Mouse (Mus musculus) midbrain, embryonic 11.5 days (tissue): ENCODE results near the gene Gnb2. TPM values are rescaled to one million over a fixed set of nuclear protein-coding genes. Genes with fewer than 3 reads are reported as not detected.

ENCODE experiments used
- ATAC-seq: fragments of 200-750 bp; cut with Nextera tagmentation; 2 replicates; pipeline ENCODE4 v1.8.0; 2017; ENCODE audit warnings: moderate TSS enrichment, moderate library complexity; ENCODE audit not compliant: low FRiP score
- DNase-seq: peaks from one replicate; pipeline ENCODE4 v3.0.0; 2015; ENCODE audit warnings: low spot score; ENCODE audit errors: missing footprints
- H3K27ac ChIP-seq: fragments of 300-500 bp; sonication (generic); 2 replicates; pipeline ENCODE4 v1.5.1; 2014; ENCODE audit warnings: low read depth, low read length
- H3K27me3 ChIP-seq: fragments of 300-500 bp; sonication (generic); 2 replicates; pipeline ENCODE4 v1.6.1; 2014; ENCODE audit warnings: mild to moderate bottlenecking, low read length, moderate library complexity, mixed read lengths; ENCODE audit not compliant: control insufficient read depth, insufficient read depth
- H3K36me3 ChIP-seq: fragments of 300-500 bp; sonication (generic); 2 replicates; pipeline ENCODE4 v1.6.1; 2014; ENCODE audit warnings: mild to moderate bottlenecking, low read length, moderate library complexity, mixed read lengths; ENCODE audit not compliant: control insufficient read depth, insufficient read depth
- H3K4me1 ChIP-seq: fragments of 300-500 bp; sonication (generic); 2 replicates; pipeline ENCODE4 v1.6.1; 2014; ENCODE audit warnings: low read length; ENCODE audit not compliant: control insufficient read depth, insufficient read depth
- H3K4me2 ChIP-seq: fragments of 300-500 bp; sonication (generic); 2 replicates; pipeline ENCODE4 v1.6.1; 2014; ENCODE audit warnings: mild to moderate bottlenecking, moderate library complexity
- H3K4me3 ChIP-seq: fragments of 300-500 bp; sonication (generic); 2 replicates; pipeline ENCODE4 v1.5.1; 2014; ENCODE audit warnings: low read depth, low read length
- H3K9ac ChIP-seq: fragments of 300-500 bp; sonication (generic); 2 replicates; pipeline ENCODE4 v1.6.1; 2014; ENCODE audit warnings: low read length
- H3K9me3 ChIP-seq: fragments of 300-500 bp; sonication (generic); 2 replicates; pipeline ENCODE4 v1.6.1; 2016; ENCODE audit warnings: low read length; ENCODE audit not compliant: control insufficient read depth
- WGBS: fragments of 180-500 bp; shearing (Covaris S2); extraction: QIAGEN DNeasy Blood & Tissue Kit; methylation state at CpG from one replicate; pipeline ENCODE4 v1.1.7; 2014; 5-methylcytosine and 5-hydroxymethylcytosine counted together
- polyA plus RNA-seq: library from polyadenylated mRNA; unstranded; fragments of >200 nt; fragmentation: Nextera tagmentation; extraction: Ambion mirVana; gene quantifications from 2 replicates; pipeline ENCODE4 v1.2.1, GENCODE M21; 2014

Gene Gnb2
- polyA plus RNA-seq, 1 experiment from 2014 or later: 501 TPM

DNA sequence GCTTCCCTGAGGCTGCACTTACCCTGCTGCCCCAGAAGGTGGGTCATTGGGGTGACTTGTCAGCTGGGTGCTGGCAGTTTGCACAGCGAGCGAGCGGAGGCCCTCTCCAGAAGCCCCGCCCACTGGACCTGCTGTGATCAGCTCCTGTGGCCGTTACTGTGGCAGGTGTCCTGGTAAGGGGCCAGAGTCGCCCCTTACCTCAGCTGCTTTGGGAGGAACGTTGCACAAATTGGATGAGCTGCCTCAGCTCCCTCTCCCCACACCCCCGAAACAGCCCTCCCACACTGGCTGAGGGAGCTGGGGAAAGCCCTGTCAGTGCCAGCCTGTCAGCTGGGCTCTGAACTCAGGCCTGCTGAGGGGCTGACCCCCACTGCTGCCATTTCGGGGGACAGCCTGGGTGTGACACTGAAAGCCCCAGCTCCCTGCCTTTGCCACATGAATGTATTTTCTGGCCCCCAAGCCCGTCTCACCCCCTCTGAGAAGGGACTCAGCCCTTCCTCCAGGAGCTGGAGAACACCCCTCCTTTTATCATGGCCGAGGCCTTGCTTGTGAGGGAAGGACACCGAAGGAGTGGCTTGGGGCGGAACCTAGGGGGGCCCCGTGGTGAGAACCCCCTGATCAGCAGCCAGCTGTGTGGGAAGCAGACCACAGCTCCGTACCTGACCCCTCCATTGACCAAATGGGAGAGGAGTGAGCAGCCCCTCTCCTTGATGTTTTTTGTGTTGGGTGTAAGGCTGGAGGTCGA, 6.9 kb downstream of the Gnb2 start:
- Histone ChIP-seq H3K9me3 (no peaks in the 10 kb centered on the region), H3K27me3 (no peaks in the 10 kb centered on the region), H3K36me3 (peaks cover 63% of the 10 kb centered on the region), H3K27ac (peak overlapping the region; percentile 28; the same call in 1 of the 2 replicates), H3K9ac (peak overlapping the region; percentile 18; the same call in 1 of the 2 replicates), H3K4me1 (peaks cover 22% of the 10 kb centered on the region), H3K4me3 (no peak overlapping the region), H3K4me2 (no peak overlapping the region)
- DNase-seq (peak; percentile 90), ATAC-seq (no peak)
- 43% methylated on average over 16 of the region's 16 CpGs for WGBS

DNA sequence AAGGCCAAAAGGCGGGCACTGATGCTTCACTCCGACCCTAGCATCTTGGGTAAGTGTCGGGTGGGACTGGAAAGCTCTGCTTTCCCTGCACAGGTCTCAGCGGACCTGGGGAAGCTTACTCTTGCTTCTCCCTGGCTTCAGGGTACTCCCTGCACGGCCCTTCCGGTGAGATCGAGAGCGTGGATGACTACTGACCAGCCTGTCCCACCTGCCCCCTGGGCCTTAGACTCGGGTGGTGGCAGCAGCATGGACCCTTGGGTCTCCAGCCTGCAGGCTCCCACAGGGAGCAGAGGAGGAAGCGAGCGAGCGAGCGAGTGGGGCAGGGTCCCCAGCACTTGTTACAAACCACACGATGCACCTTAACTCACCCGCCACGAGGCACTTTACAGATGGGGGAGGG, 7.8 kb downstream of the Gnb2 start:
- H3K4me2 ChIP-seq: no peak overlapping the region
- 78% methylated on average over 16 of the region's 16 CpGs for WGBS
- H3K27ac ChIP-seq: no peak overlapping the region; the same call in 1 of the 2 replicates
- DNase-seq (no peak), ATAC-seq (no peak)
- peaks cover 22% of the 10 kb centered on the region for H3K4me1 ChIP-seq
- H3K27me3 ChIP-seq: no peaks in the 10 kb centered on the region
- H3K9me3 ChIP-seq: no peaks in the 10 kb centered on the region
- peaks cover 67% of the 10 kb centered on the region for H3K36me3 ChIP-seq
- H3K9ac ChIP-seq: no peak overlapping the region
- H3K4me3 ChIP-seq: no peak overlapping the region

- H3K4me2 ChIP-seq: no peak overlapping the region
- H3K4me1 ChIP-seq: peaks cover 14% of the 10 kb centered on the region
- no peak overlapping the region for H3K27ac ChIP-seq
- no peaks in the 10 kb centered on the region for H3K9me3 ChIP-seq
- WGBS: 89% methylated on average over 13 of the region's 13 CpGs
- H3K9ac ChIP-seq: no peak overlapping the region
- ATAC-seq: no peak
- no peak for DNase-seq
- peaks cover 74% of the 10 kb centered on the region for H3K36me3 ChIP-seq
- no peaks in the 10 kb centered on the region for H3K27me3 ChIP-seq
- no peak overlapping the region for H3K4me3 ChIP-seq
Observed at GRCm38 (mm10) chr5:137524671-137525070, 8.6 kb downstream of the Gnb2 start.

DNA sequence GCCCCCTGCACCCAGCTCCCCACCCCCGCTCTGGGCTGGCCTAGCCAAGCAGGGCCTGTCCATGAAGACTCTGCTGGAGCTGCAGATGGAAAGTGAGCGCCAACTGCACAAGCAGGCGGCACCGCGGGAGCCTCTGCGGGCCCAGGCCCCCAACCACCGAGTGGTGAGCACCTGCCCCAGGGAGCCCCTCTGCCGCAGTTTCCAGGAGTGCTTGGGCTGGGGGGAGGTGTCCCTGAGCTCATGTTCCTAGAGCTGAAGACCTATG, 9.1 kb downstream of the Gnb2 start:
- Histone ChIP-seq H3K4me1 (peaks cover 9% of the 10 kb centered on the region; the same call in 1 of the 2 replicates), H3K9ac (no peak overlapping the region), H3K9me3 (no peaks in the 10 kb centered on the region), H3K27me3 (no peaks in the 10 kb centered on the region), H3K27ac (no peak overlapping the region), H3K4me2 (no peak overlapping the region), H3K4me3 (no peak overlapping the region), H3K36me3 (peaks cover 69% of the 10 kb centered on the region)
- ATAC-seq: no peak
- WGBS: 87% methylated on average over 8 of the region's 8 CpGs
- DNase-seq: no peak

GRCm38 (mm10) chr5:137523396-137524250, 9.7 kb downstream of the Gnb2 start:
- H3K9ac ChIP-seq: no peak overlapping the region
- peaks cover 9% of the 10 kb centered on the region; the same call in 1 of the 2 replicates for H3K4me1 ChIP-seq
- no peak overlapping the region for H3K4me3 ChIP-seq
- no peaks in the 10 kb centered on the region for H3K9me3 ChIP-seq
- DNase-seq: no peak
- H3K36me3 ChIP-seq: peaks cover 64% of the 10 kb centered on the region
- no peaks in the 10 kb centered on the region for H3K27me3 ChIP-seq
- no peak overlapping the region; the same call in 1 of the 2 replicates for H3K27ac ChIP-seq
- WGBS: 85% methylated on average over 25 of the region's 25 CpGs
- H3K4me2 ChIP-seq: no peak overlapping the region
- ATAC-seq: no peak

DNA sequence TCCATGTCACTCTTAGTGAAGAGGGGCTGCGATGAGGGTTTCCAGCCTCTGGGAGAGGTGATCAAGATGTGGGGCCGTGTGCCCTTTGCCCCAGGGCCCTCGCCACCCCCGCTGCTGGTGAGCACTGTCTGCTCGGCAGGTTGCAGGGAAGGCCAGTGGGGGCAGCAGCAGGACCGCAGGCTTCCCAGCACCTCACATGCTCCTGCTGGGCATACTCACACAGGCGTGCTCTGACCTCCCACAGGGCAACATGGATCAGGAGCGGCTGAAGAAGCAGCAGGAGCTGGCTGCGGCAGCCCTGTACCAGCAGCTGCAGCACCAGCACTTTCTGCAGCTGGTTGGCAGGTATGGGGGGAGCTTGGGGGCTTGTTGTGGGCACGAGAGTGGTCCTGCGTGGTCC, 10.6 kb downstream of the Gnb2 start:
- no peak for ATAC-seq
- Histone ChIP-seq H3K4me1 (peaks cover 9% of the 10 kb centered on the region; the same call in 1 of the 2 replicates), H3K27ac (no peak overlapping the region), H3K36me3 (peaks cover 58% of the 10 kb centered on the region), H3K4me3 (no peak overlapping the region), H3K4me2 (no peak overlapping the region), H3K27me3 (no peaks in the 10 kb centered on the region), H3K9me3 (no peaks in the 10 kb centered on the region), H3K9ac (no peak overlapping the region)
- DNase-seq: no peak
- 73% methylated on average over 11 of the region's 11 CpGs for WGBS

DNA sequence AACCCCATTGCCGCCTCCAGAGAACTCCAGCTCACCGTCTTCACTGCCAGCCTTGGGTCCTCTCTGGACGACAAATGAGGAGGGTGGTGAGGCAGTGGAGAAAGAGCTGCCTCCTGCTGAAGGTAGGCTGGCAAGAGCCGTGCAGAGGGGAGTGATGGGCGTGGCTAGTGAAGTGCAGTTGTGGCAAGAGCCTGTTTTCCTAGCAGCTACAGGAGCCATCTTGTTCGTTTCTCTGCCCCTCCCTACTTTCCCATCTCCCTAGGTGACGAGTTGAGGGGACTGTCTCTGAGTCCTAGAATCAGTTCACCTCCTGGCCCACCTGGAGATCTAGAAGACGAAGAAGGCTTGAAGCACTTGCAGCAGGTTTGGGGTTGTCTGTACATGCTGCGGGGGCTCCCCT, 11.4 kb downstream of the Gnb2 start:
- H3K4me3 ChIP-seq: no peak overlapping the region
- no peak overlapping the region for H3K9ac ChIP-seq
- DNase-seq (no peak), ATAC-seq (no peak)
- H3K36me3 ChIP-seq: peaks cover 60% of the 10 kb centered on the region
- no peaks in the 10 kb centered on the region for H3K9me3 ChIP-seq
- no peak overlapping the region for H3K4me2 ChIP-seq
- peaks cover 7% of the 10 kb centered on the region; the same call in 1 of the 2 replicates for H3K4me1 ChIP-seq
- no peak overlapping the region for H3K27ac ChIP-seq
- no peaks in the 10 kb centered on the region for H3K27me3 ChIP-seq
- WGBS: 82% methylated on average over 9 of the region's 9 CpGs

- ATAC-seq: no peak
- H3K36me3 ChIP-seq: peaks cover 50% of the 10 kb centered on the region
- no peak for DNase-seq
- H3K27me3 ChIP-seq: no peaks in the 10 kb centered on the region
- 93% methylated on average over 27 of the region's 27 CpGs for WGBS
- H3K4me2 ChIP-seq: no peak overlapping the region
- H3K27ac ChIP-seq: no peak overlapping the region
- H3K4me3 ChIP-seq: no peak overlapping the region
- no peak overlapping the region for H3K9ac ChIP-seq
- H3K4me1 ChIP-seq: no peaks in the 10 kb centered on the region; the same call in 1 of the 2 replicates
- H3K9me3 ChIP-seq: no peaks in the 10 kb centered on the region
Observed at GRCm38 (mm10) chr5:137519691-137520550, 13.4 kb downstream of the Gnb2 start.
